Mouse (Mus musculus): Measurements from ENCODE around the gene Gm49380. TPM values are rescaled to one million over a fixed set of nuclear protein-coding genes. Genes with fewer than 3 reads are reported as not detected.

The Gm49380 gene
- polyA plus RNA-seq, 1 experiment from 2014 or later = 0.17 TPM

DNA sequence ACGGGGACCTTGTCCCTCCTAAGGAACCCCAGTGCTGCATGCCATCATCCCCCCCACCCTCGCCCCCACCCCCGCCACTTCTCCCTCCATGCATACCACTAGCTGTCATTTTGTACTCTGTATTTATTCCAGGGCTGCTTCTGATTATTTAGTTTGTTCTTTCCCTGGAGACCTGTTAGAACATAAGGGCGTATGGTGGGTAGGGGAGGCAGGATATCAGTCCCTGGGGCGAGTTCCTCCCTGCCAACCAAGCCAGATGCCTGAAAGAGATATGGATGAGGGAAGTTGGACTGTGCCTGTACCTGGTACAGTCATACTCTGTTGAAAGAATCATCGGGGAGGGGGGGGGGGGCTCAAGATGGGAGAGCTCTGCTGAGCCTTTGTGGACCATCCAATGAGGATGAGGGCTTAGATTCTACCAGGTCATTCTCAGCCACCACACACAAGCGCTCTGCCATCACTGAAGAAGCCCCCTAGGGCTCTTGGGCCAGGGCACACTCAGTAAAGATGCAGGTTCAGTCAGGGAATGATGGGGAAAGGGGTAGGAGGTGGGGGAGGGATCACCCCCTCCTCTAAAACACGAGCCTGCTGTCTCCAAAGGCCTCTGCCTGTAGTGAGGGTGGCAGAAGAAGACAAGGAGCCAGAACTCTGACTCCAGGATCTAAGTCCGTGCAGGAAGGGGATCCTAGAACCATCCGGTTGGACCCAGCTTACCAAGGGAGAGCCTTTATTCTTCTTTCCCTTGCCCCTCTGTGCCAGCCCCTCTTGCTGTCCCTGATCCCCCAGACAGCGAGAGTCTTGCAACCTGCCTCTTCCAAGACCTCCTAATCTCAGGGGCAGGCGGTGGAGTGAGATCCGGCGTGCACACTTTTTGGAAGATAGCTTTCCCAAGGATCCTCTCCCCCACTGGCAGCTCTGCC lies 65.5 kb downstream of the Gm49380 start:
- H3K27ac ChIP-seq = no peak overlapping the region
- no peaks in the 10 kb centered on the region for H3K9me3 ChIP-seq (replicated peaks)
- WGBS = 74% methylated on average over 14 of the region's 14 CpGs
- no peak overlapping the region for H3K9ac ChIP-seq
- H3K36me3 ChIP-seq = no peaks in the 10 kb centered on the region
- H3K4me3 ChIP-seq (replicated peaks) = no peak overlapping the region
- H3K4me1 ChIP-seq = peaks cover 37% of the 10 kb centered on the region
- H3K4me2 ChIP-seq = no peak overlapping the region
- no peak for ATAC-seq (replicated peaks; ENCODE audit: low FRiP score)
- peaks cover 32% of the 10 kb centered on the region for H3K27me3 ChIP-seq

DNA sequence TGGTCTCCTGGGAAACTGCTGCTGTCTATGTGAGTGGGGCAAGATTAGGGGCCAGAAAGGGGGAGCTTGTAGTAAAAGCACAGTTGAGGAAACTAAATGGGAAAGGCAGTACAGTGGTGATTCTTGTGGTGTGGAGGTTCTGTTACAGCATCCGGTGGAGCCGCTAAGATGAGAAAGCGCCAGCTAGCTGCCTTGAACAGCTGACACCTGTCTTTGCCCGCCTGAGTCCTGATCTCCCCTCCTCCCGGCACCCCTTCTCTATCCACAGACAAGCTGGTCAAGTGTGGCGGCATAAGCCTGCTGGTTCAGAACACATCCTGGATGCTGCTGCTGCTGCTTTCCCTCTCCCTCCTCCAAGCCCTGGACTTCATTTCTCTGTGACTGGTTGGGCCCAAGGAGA lies 66.2 kb downstream of the Gm49380 start:
- Histone ChIP-seq H3K27me3 (peaks cover 38% of the 10 kb centered on the region), H3K4me2 (no peak overlapping the region), H3K4me3 (replicated peaks) (no peak overlapping the region), H3K9ac (no peak overlapping the region), H3K36me3 (no peaks in the 10 kb centered on the region), H3K4me1 (peaks cover 40% of the 10 kb centered on the region), H3K9me3 (replicated peaks) (no peaks in the 10 kb centered on the region), H3K27ac (no peak overlapping the region)
- 58% methylated on average over 6 of the region's 6 CpGs for WGBS
- no peak for ATAC-seq (replicated peaks; ENCODE audit: low FRiP score)

DNA sequence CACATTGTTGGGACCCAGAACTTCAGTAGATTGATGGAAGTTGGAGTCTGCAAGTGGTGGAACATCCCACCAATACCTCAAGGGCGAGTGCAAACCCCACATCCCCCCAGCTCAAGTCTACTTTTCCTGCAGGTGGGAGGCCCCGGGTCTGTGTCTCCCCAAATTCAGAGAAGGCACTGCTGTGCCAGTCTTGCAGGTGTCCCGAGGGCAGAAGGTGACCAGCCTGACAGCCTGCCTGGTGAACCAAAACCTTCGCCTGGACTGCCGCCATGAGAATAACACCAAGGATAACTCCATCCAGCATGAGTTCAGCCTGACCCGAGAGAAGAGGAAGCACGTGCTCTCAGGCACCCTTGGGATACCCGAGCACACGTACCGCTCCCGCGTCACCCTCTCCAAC lies 66.9 kb downstream of the Gm49380 start:
- H3K4me1 ChIP-seq = peaks cover 40% of the 10 kb centered on the region
- H3K27ac ChIP-seq = no peak overlapping the region
- H3K27me3 ChIP-seq = peaks cover 44% of the 10 kb centered on the region
- H3K9ac ChIP-seq = no peak overlapping the region
- H3K4me2 ChIP-seq = no peak overlapping the region
- WGBS = 86% methylated on average over 12 of the region's 12 CpGs
- no peak for ATAC-seq (replicated peaks; ENCODE audit: low FRiP score)
- no peak overlapping the region for H3K4me3 ChIP-seq (replicated peaks)
- H3K36me3 ChIP-seq = no peaks in the 10 kb centered on the region
- no peaks in the 10 kb centered on the region for H3K9me3 ChIP-seq (replicated peaks)

DNA sequence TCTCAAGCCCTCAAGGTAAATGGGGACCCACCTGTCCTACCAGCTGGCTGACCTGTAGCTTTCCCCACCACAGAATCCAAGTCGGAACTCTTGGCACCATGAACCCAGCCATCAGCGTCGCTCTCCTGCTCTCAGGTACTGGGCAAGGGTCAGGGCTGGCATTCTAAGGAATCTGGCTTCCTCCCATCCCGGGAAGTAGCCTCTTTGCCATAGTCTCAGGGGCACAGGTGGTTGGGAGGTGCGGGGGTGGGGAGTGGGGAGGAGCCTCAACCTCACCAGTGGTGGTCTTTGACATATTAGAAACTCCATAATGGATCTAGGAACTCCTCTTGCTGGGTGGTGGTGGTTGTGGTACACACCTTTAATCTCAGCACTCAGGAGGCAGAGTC lies 67.4 kb downstream of the Gm49380 start:
- Histone ChIP-seq H3K36me3 (no peaks in the 10 kb centered on the region), H3K9me3 (replicated peaks) (no peaks in the 10 kb centered on the region), H3K9ac (no peak overlapping the region), H3K4me3 (replicated peaks) (no peak overlapping the region), H3K4me1 (peaks cover 40% of the 10 kb centered on the region), H3K4me2 (no peak overlapping the region), H3K27ac (no peak overlapping the region), H3K27me3 (peaks cover 48% of the 10 kb centered on the region)
- ATAC-seq (replicated peaks; ENCODE audit: low FRiP score) = no peak
- 87% methylated on average over 5 of the region's 5 CpGs for WGBS

DNA sequence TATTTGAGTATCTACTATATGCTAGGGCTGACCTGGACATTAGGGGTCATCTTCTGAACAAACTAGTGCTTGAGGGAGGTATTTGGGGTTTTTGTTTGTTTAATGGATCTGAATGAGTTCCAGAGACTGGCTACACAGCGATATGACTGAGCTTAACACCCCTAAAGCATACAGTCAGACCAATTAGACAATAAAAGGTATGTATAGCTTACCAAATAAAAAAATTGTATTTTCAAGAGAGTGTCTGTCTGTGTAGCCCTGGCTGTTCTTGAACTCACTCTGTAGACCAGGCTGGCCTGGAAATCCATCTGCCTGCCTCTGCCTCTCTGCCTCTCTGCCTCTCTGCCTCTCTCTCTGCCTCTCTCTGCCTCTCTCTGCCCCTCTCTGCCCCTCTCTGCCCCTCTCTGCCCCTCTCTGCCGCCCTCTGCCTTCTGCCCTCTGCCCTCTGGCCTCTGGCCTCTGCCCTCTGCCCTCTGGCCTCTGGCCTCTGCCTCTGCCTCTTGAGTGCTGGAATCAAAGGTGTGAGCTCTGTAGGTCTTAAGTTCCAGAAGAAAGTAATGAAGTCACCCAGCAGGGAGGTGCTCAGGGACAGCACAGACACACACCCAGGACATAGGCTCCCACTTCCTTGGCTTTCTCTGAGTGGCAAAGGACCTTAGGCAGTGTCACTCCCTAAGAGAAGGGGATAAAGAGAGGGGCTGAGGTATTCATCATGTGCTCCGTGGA lies 68.0 kb downstream of the Gm49380 start:
- Histone ChIP-seq H3K9me3 (replicated peaks) (no peaks in the 10 kb centered on the region), H3K36me3 (no peaks in the 10 kb centered on the region), H3K4me1 (peaks cover 40% of the 10 kb centered on the region), H3K27ac (no peak overlapping the region), H3K9ac (no peak overlapping the region), H3K27me3 (peaks cover 49% of the 10 kb centered on the region), H3K4me2 (no peak overlapping the region), H3K4me3 (replicated peaks) (no peak overlapping the region)
- 77% methylated on average over 3 of the region's 3 CpGs for WGBS
- no peak for ATAC-seq (replicated peaks; ENCODE audit: low FRiP score)

DNA sequence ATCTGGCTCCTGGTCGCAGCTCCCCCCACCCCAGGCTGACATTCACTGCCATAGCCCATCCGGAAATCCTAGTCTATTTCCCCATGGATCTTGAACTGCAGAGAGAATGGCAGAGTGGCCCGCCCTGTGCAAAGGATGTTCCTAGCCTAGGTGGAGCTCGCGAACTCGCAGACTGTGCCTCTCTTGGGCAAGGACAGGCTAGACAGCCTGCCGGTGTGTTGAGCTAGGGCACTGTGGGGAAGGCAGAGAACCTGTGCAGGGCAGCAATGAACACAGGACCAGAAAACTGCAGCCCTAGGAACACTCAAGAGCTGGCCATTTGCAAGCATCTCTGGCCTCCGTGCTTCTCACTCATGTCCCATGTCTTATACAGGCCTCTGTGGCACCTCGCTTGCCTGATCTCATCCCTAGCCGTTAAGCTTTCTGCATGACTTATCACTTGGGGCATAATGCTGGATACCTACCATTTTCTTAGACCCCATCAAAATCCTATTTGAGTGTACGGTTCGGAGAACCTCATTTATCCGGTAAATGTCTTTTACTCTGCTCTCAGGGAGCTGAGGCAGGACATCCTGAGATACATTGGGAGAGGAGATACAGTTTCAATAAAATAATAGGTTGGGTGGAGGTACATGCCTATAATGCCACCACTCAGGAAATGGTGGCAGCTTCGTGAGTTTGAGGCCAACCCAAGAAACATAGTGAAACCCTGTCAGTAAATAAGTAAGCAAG lies 68.7 kb downstream of the Gm49380 start:
- Histone ChIP-seq H3K27me3 (peaks cover 49% of the 10 kb centered on the region), H3K36me3 (no peaks in the 10 kb centered on the region), H3K4me1 (peaks cover 40% of the 10 kb centered on the region), H3K27ac (no peak overlapping the region), H3K9ac (no peak overlapping the region), H3K9me3 (replicated peaks) (no peaks in the 10 kb centered on the region), H3K4me2 (peak overlapping the region; percentile 73), H3K4me3 (replicated peaks) (peak overlapping the region; percentile 45)
- ATAC-seq (replicated peaks; ENCODE audit: low FRiP score) = no peak
- 39% methylated on average over 14 of the region's 14 CpGs for WGBS

DNA sequence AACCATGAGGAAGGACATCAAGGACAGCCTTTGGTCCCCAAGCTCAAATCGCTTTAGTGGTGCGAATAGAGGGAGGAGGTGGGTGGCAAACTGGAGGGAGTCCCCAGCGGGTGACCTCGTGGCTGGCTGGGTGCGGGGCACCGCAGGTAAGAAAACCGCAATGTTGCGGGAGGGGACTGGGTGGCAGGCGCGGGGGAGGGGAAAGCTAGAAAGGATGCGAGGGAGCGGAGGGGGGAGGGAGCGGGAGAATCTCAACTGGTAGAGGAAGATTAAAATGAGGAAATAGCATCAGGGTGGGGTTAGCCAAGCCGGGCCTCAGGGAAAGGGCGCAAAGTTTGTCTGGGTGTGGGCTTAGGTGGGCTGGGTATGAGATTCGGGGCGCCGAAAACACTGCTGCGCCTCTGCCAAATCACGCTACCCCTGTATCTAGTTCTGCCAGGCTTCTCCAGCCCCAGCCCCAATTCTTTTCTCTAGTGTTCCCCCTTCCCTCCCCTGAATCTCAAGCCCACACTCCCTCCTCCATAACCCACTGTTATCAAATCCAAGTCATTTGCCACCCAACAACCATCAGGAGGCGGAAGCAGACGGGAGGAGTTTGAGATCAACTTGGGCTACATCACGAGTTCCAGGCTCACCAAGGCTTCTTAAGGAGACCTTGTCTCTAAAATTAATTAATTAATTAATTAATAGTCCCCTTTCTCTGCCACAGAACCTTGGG lies 69.4 kb downstream of the Gm49380 start:
- WGBS = 5% methylated on average over 22 of the region's 23 CpGs
- no peaks in the 10 kb centered on the region for H3K9me3 ChIP-seq (replicated peaks)
- ATAC-seq (replicated peaks; ENCODE audit: low FRiP score) = no peak
- H3K4me2 ChIP-seq = peak overlapping the region; percentile 73
- peak overlapping the region; percentile 45 for H3K4me3 ChIP-seq (replicated peaks)
- no peaks in the 10 kb centered on the region for H3K36me3 ChIP-seq
- H3K27ac ChIP-seq = 0 out of 2 replicates have a peak overlapping the region, but pooled peaks have one; percentile 38
- H3K9ac ChIP-seq = peak overlapping the region; percentile 29; the same call in 1 of the 2 replicates
- H3K27me3 ChIP-seq = peaks cover 47% of the 10 kb centered on the region
- H3K4me1 ChIP-seq = peaks cover 37% of the 10 kb centered on the region

DNA sequence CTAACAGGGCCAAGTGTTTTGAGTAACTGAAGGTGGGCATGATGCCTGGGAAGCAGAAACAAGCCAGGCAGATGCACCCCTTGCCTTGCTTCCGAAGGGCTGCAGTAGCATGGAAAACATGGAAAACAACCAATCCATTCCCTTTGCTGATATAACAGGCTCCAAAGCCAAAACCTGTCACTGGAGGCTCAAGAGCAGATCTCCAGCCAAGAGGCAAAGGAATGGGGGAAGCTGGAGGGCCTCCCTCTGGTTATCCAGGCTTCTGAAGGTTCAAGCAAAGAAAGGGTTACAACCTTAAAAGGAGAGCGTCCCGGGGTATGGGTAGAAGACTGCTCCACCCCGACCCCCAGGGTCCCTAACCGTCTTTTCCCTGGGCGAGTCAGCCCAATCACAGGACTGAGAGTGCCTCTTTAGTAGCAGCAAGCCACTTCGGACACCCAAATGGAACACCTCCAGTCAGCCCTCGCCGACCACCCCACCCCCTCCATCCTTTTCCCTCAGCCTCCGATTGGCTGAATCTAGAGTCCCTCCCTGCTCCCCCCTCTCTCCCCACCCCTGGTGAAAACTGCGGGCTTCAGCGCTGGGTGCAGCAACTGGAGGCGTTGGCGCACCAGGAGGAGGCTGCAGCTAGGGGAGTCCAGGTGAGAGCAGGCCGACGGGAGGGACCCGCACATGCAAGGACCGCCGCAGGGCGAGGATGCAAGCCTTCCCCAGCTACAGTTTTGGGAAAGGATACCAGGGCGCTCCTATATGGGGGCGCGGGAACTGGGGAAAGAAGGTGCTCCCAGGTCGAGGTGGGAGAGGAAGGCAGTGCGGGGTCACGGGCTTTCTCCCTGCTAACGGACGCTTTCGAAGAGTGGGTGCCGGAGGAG lies 70.2 kb downstream of the Gm49380 start, which contains the start of gene Thy1:
Gene Thy1, plus strand, starts transcription at position 549 of the 872 bp plus-strand sequence.
- WGBS = under 1% methylated on average over 30 of the region's 30 CpGs
- peak within 1 kb of the TSS; percentile 29; the same call in 1 of the 2 replicates for H3K9ac ChIP-seq

DNA sequence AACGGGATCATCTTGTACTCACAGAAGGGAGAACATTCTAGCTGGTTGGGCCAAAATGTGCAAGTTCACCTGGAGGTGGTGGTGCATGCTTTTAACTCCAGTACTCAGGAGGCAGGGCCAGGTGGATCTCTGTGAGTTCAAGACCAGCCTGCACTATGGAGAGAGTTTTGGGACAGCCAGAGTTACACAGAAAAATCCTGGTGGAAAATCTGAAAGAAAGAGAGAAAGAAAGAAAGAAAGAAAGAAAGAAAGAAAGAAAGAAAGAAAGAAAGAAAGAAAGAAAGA lies 71.0 kb downstream of the Gm49380 start:
- Histone ChIP-seq H3K9ac (no peak overlapping the region), H3K4me3 (replicated peaks) (no peak overlapping the region), H3K27me3 (peaks cover 46% of the 10 kb centered on the region), H3K9me3 (replicated peaks) (no peaks in the 10 kb centered on the region), H3K36me3 (no peaks in the 10 kb centered on the region), H3K27ac (no peak overlapping the region), H3K4me2 (no peak overlapping the region), H3K4me1 (peaks cover 30% of the 10 kb centered on the region)
- no peak for ATAC-seq (replicated peaks; ENCODE audit: low FRiP score)
- WGBS = 85% methylated on average over 1 of the region's 1 CpGs

More for the DNA sequence above, 70.2 kb downstream of the Gm49380 start, which contains the start of gene Thy1:
- Histone ChIP-seq H3K9me3 (replicated peaks) (no peaks in the 10 kb centered on the region), H3K36me3 (no peaks in the 10 kb centered on the region), H3K4me3 (replicated peaks) (peak within 1 kb of the TSS; percentile 45), H3K27me3 (peaks cover 46% of the 10 kb centered on the region), H3K27ac (0 out of 2 replicates have a peak within 1 kb of the TSS, but pooled peaks have one; percentile 38), H3K4me2 (peak within 1 kb of the TSS; percentile 73), H3K4me1 (peaks cover 34% of the 10 kb centered on the region)
- ATAC-seq (replicated peaks; ENCODE audit: low FRiP score) = peak; percentile 80

DNA sequence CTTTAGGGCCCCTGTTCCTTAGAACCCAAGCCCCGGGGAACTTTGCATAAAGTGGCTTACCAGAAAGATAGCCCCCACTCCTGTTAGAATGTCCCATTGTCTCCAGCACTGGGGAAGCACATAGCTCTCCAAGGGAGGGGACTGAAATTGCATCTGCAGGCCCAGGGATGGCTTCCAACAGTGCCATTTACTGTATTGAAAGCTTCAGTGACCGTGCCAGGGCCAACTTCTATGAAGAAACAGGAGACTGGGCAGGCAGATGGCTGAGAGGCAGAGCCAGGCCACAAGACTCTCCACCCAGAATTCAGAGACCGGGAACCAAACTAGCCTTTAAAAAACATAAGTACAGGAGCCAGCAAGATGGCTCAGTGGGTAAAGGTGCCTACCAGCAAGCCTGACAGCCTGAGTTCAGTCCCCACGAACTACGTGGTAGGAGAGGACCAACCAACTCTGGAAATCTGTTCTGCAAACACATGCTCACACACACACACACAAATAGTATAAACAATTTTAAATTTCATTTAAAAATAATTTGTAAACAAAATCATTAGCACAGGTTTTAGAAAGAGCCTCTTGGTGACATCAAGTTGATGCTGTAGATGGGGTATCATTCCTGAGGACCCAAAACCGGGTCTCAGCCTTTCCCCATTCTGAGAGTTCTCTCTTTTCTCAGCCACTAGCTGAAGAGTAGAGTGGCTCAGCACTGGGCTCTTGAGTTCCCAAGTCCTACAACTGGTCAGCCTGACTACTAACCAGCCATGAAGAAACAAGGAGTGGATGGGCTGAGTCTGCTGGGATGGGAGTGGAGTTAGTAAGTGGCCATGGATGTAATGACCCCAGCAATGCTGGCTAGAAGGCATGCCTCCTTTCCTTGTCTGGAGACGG lies 71.5 kb downstream of the Gm49380 start:
- no peak for ATAC-seq (replicated peaks; ENCODE audit: low FRiP score)
- Histone ChIP-seq H3K4me3 (replicated peaks) (no peak overlapping the region), H3K27me3 (peaks cover 46% of the 10 kb centered on the region), H3K27ac (no peak overlapping the region), H3K4me1 (peaks cover 25% of the 10 kb centered on the region), H3K36me3 (no peaks in the 10 kb centered on the region), H3K4me2 (no peak overlapping the region), H3K9ac (no peak overlapping the region), H3K9me3 (replicated peaks) (no peaks in the 10 kb centered on the region)
- WGBS = 70% methylated on average over 7 of the region's 7 CpGs
